Mouse (Mus musculus): Measurements from ENCODE around the gene Tarsl2. TPM values are rescaled to one million over a fixed set of nuclear protein-coding genes. Genes with fewer than 3 reads are reported as not detected.

The Tarsl2 gene
- polyA plus RNA-seq, 1 experiment: 3.3 TPM

DNA sequence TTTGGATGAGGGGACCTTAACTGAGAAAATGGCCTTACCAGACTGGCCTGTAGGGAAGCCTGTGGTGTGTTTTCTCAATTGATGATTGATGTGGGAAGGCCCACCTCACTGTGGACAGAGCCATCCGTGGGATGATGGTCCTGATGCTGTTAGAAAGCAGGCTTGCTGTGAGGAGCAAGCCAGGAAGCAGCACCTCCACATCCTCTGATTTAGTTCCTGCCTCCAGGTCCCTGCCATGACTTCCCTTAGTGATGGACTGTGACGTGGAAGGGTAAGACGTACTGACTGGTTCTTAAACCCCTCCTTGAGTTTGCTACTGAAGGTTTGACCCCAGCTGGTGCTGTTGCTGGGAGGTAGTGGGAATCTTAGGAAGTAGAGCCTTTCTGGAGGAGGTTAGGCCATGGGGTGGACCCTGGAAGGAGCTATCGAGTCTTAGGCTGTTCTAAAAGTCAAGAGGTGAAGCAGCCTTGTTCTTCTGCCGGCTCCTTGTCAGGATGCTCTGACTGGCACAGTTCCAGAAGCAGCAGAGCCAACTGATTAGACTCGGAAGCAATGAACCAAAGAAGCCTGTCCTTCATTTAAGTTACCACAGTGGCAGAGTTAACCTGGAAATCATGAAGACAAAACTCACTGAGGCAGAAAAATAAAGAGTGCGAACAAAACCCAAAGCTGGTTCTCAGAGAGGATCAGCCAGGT lies 34.4 kb downstream of the Tarsl2 start:
- no peaks in the 10 kb centered on the region for H3K27me3 ChIP-seq (ENCODE audit: control insufficient read depth, insufficient read depth, insufficient read length)
- no peaks in the 10 kb centered on the region for H3K79me3 ChIP-seq (ENCODE audit: low read depth)

GRCm38 (mm10) chr7:65681166-65681565 lies 36.5 kb downstream of the Tarsl2 start:
- no peaks in the 10 kb centered on the region for H3K36me3 ChIP-seq (ENCODE audit: control insufficient read depth, insufficient read depth)
- H3K79me2 ChIP-seq (ENCODE audit: control insufficient read depth, insufficient read depth): no peaks in the 10 kb centered on the region
- TF ChIP-seq CTCF (IDR thresholded peaks at IDR 0.05; ENCODE audit: control insufficient read depth, insufficient read depth, insufficient read length): no peak
- TF ChIP-seq MYOD1 (IDR thresholded peaks at IDR 0.05; ENCODE audit: control insufficient read depth, insufficient read length, low read depth): no peak
- H3K4me3 ChIP-seq (ENCODE audit: insufficient read depth, poor library complexity, severe bottlenecking): no peak overlapping the region
- H3K79me3 ChIP-seq (ENCODE audit: low read depth): no peaks in the 10 kb centered on the region
- no peak overlapping the region for H3ac ChIP-seq (ENCODE audit: control insufficient read depth, insufficient read length, low read depth)
- no peaks in the 10 kb centered on the region for H3K27me3 ChIP-seq (ENCODE audit: control insufficient read depth, insufficient read depth, insufficient read length)

More for the DNA sequence above, 34.4 kb downstream of the Tarsl2 start:
- no peaks in the 10 kb centered on the region for H3K36me3 ChIP-seq (ENCODE audit: control insufficient read depth, insufficient read depth)
- TF ChIP-seq CEBPB (IDR thresholded peaks at IDR 0.05; ENCODE audit: low read depth) (no peak), CTCF (IDR thresholded peaks at IDR 0.05; ENCODE audit: control insufficient read depth, insufficient read depth, insufficient read length) (no peak), MYOG (IDR thresholded peaks at IDR 0.05; ENCODE audit: control insufficient read depth, extremely low read depth, insufficient read length) (no peak)
- H3K4me3 ChIP-seq (ENCODE audit: insufficient read depth, poor library complexity, severe bottlenecking): no peak overlapping the region
- H3ac ChIP-seq (ENCODE audit: control insufficient read depth, insufficient read length, low read depth): no peak overlapping the region
- H3K79me2 ChIP-seq (ENCODE audit: control insufficient read depth, insufficient read depth): no peaks in the 10 kb centered on the region

GRCm38 (mm10) chr7:65684256-65684835 lies 39.6 kb downstream of the Tarsl2 start:
- Histone ChIP-seq H3ac (ENCODE audit: control insufficient read depth, insufficient read length, low read depth) (no peak overlapping the region), H3K4me3 (ENCODE audit: insufficient read depth, poor library complexity, severe bottlenecking) (no peak overlapping the region), H3K79me3 (ENCODE audit: low read depth) (no peaks in the 10 kb centered on the region), H3K27me3 (ENCODE audit: control insufficient read depth, insufficient read depth, insufficient read length) (no peaks in the 10 kb centered on the region), H3K36me3 (ENCODE audit: control insufficient read depth, insufficient read depth) (no peaks in the 10 kb centered on the region), H3K79me2 (ENCODE audit: control insufficient read depth, insufficient read depth) (no peaks in the 10 kb centered on the region)
- no peak for TF ChIP-seq CEBPB (IDR thresholded peaks at IDR 0.05; ENCODE audit: low read depth)
- no peak for TF ChIP-seq MAX (IDR thresholded peaks at IDR 0.05)
- TF ChIP-seq CTCF (IDR thresholded peaks at IDR 0.05; ENCODE audit: control insufficient read depth, insufficient read depth, insufficient read length): no peak
- no peak for TF ChIP-seq USF1 (IDR thresholded peaks at IDR 0.05; ENCODE audit: low read depth)
- no peak for TF ChIP-seq FOSL1 (IDR thresholded peaks at IDR 0.05; ENCODE audit: insufficient read depth, low read length, poor library complexity, severe bottlenecking)

GRCm38 (mm10) chr7:65686664-65687063 lies 42.0 kb downstream of the Tarsl2 start:
- Histone ChIP-seq H3K27me3 (ENCODE audit: control insufficient read depth, insufficient read depth, insufficient read length) (no peaks in the 10 kb centered on the region), H3K79me2 (ENCODE audit: control insufficient read depth, insufficient read depth) (no peaks in the 10 kb centered on the region), H3K4me3 (ENCODE audit: insufficient read depth, poor library complexity, severe bottlenecking) (no peak overlapping the region), H3K79me3 (ENCODE audit: low read depth) (no peaks in the 10 kb centered on the region), H3K36me3 (ENCODE audit: control insufficient read depth, insufficient read depth) (no peaks in the 10 kb centered on the region), H3ac (ENCODE audit: control insufficient read depth, insufficient read length, low read depth) (no peak overlapping the region)
- TF ChIP-seq MYOD1 (IDR thresholded peaks at IDR 0.05; ENCODE audit: control insufficient read depth, insufficient read length, low read depth): no peak
- TF ChIP-seq MYOG (IDR thresholded peaks at IDR 0.05; ENCODE audit: control insufficient read depth, extremely low read depth, insufficient read length): no peak
- no peak for TF ChIP-seq FOSL1 (IDR thresholded peaks at IDR 0.05; ENCODE audit: insufficient read depth, low read length, poor library complexity, severe bottlenecking)
- no peak for TF ChIP-seq MAX (IDR thresholded peaks at IDR 0.05)
- TF ChIP-seq CEBPB (IDR thresholded peaks at IDR 0.05; ENCODE audit: low read depth): no peak
- no peak for TF ChIP-seq USF1 (IDR thresholded peaks at IDR 0.05; ENCODE audit: low read depth)
- TF ChIP-seq CTCF (IDR thresholded peaks at IDR 0.05; ENCODE audit: control insufficient read depth, insufficient read depth, insufficient read length): no peak

- Histone ChIP-seq H3K79me2 (ENCODE audit: control insufficient read depth, insufficient read depth) (peaks cover 11% of the 10 kb centered on the region), H3K36me3 (ENCODE audit: control insufficient read depth, insufficient read depth) (no peaks in the 10 kb centered on the region), H3K79me3 (ENCODE audit: low read depth) (peaks cover 5% of the 10 kb centered on the region), H3K27me3 (ENCODE audit: control insufficient read depth, insufficient read depth, insufficient read length) (no peaks in the 10 kb centered on the region), H3ac (ENCODE audit: control insufficient read depth, insufficient read length, low read depth) (no peak within 1 kb of the TSS), H3K4me3 (ENCODE audit: insufficient read depth, poor library complexity, severe bottlenecking) (no peak within 1 kb of the TSS)
- TF ChIP-seq MYOD1 (IDR thresholded peaks at IDR 0.05; ENCODE audit: control insufficient read depth, insufficient read length, low read depth) (no peak), MAX (IDR thresholded peaks at IDR 0.05) (no peak), USF1 (IDR thresholded peaks at IDR 0.05; ENCODE audit: low read depth) (no peak), FOSL1 (IDR thresholded peaks at IDR 0.05; ENCODE audit: insufficient read depth, low read length, poor library complexity, severe bottlenecking) (no peak), CEBPB (IDR thresholded peaks at IDR 0.05; ENCODE audit: low read depth) (no peak), MYOG (IDR thresholded peaks at IDR 0.05; ENCODE audit: control insufficient read depth, extremely low read depth, insufficient read length) (no peak), CTCF (IDR thresholded peaks at IDR 0.05; ENCODE audit: control insufficient read depth, insufficient read depth, insufficient read length) (no peak)
Measured at GRCm38 (mm10) chr7:65690869-65691268, 46.2 kb downstream of the Tarsl2 start, which contains the start of gene Tm2d3. Gene Tm2d3, plus strand, starts transcription at chr7:65691169.

Data from C2C12 (cell line).